Mouse (Mus musculus): ENCODE measurements at regions not wholly inside any gene's neighbourhood (a gene's known extent, or its start where the extent isn't known, plus 50 kb on each side); places are given as distances from the start of the nearest gene placed in this dataset.

GRCm38 (mm10) chr15:85663757-85664431 lies 70.9 kb upstream of the Ppara start:
- H3K27me3 ChIP-seq (ENCODE audit: control insufficient read depth, insufficient read depth, low read length) = peaks cover 28% of the 10 kb centered on the region
- 75% methylated on average over 17 of the region's 17 CpGs for WGBS (ENCODE audit: insufficient replicate concordance)
- ATAC-seq (ENCODE audit: insufficient read depth) (no peak), DNase-seq (ENCODE audit: low read depth in 3 of 3, low spot score in 3 of 3) (no peak)
- H3K27ac ChIP-seq = no peak overlapping the region
- no peak overlapping the region for H3K4me2 ChIP-seq (ENCODE audit: low read depth)
- H3K9ac ChIP-seq (replicated peaks) = no peak overlapping the region
- no peaks in the 10 kb centered on the region for H3K36me3 ChIP-seq (replicated peaks; ENCODE audit: control insufficient read depth, insufficient read depth, low read depth)
- H3K9me3 ChIP-seq (ENCODE audit: control insufficient read depth, low read length) = no peaks in the 10 kb centered on the region
- no peak overlapping the region for H3K4me3 ChIP-seq (ENCODE audit: insufficient read depth in 1 of 2, low read depth in 2 of 2, low read length in 2 of 2)
- TF ChIP-seq EP300 (IDR thresholded peaks at IDR 0.05; ENCODE audit: low read depth) (no peak), CTCF (IDR thresholded peaks at IDR 0.05; ENCODE audit: low read depth) (no peak)
- H3K4me1 ChIP-seq (replicated peaks; ENCODE audit: control insufficient read depth in 2 of 2, insufficient read depth in 2 of 2, low read length in 1 of 2) = no peaks in the 10 kb centered on the region

- Histone ChIP-seq H3K36me3 (replicated peaks; ENCODE audit: control insufficient read depth, insufficient read depth, low read depth) (no peaks in the 10 kb centered on the region), H3K27me3 (ENCODE audit: control insufficient read depth, insufficient read depth, low read length) (peaks cover 32% of the 10 kb centered on the region), H3K4me3 (ENCODE audit: insufficient read depth in 1 of 2, low read depth in 2 of 2, low read length in 2 of 2) (no peak overlapping the region), H3K4me1 (replicated peaks; ENCODE audit: control insufficient read depth in 2 of 2, insufficient read depth in 2 of 2, low read length in 1 of 2) (no peaks in the 10 kb centered on the region), H3K4me2 (ENCODE audit: low read depth) (no peak overlapping the region), H3K9ac (replicated peaks) (no peak overlapping the region), H3K27ac (no peak overlapping the region), H3K9me3 (ENCODE audit: control insufficient read depth, low read length) (no peaks in the 10 kb centered on the region)
- TF ChIP-seq EP300 (IDR thresholded peaks at IDR 0.05; ENCODE audit: low read depth) (no peak), CTCF (IDR thresholded peaks at IDR 0.05; ENCODE audit: low read depth) (no peak)
- no peak for ATAC-seq (ENCODE audit: insufficient read depth)
- 72% methylated on average over 10 of the region's 10 CpGs for WGBS (ENCODE audit: insufficient replicate concordance)
- DNase-seq (ENCODE audit: low read depth in 3 of 3, low spot score in 3 of 3) = no peak
These were observed 70.4 kb upstream of the Ppara start for GRCm38 (mm10) chr15:85664432-85664828.

GRCm38 (mm10) chr15:85665181-85665821 lies 69.5 kb upstream of the Ppara start:
- DNase-seq (ENCODE audit: low read depth in 3 of 3, low spot score in 3 of 3) (no peak), ATAC-seq (ENCODE audit: insufficient read depth) (no peak)
- 58% methylated on average over 12 of the region's 12 CpGs for WGBS (ENCODE audit: insufficient replicate concordance)
- Histone ChIP-seq H3K36me3 (replicated peaks; ENCODE audit: control insufficient read depth, insufficient read depth, low read depth) (no peaks in the 10 kb centered on the region), H3K4me2 (ENCODE audit: low read depth) (no peak overlapping the region), H3K9me3 (ENCODE audit: control insufficient read depth, low read length) (no peaks in the 10 kb centered on the region), H3K9ac (replicated peaks) (no peak overlapping the region), H3K4me3 (ENCODE audit: insufficient read depth in 1 of 2, low read depth in 2 of 2, low read length in 2 of 2) (no peak overlapping the region), H3K4me1 (replicated peaks; ENCODE audit: control insufficient read depth in 2 of 2, insufficient read depth in 2 of 2, low read length in 1 of 2) (no peaks in the 10 kb centered on the region), H3K27ac (no peak overlapping the region), H3K27me3 (ENCODE audit: control insufficient read depth, insufficient read depth, low read length) (peaks cover 36% of the 10 kb centered on the region)
- no peak for TF ChIP-seq EP300 (IDR thresholded peaks at IDR 0.05; ENCODE audit: low read depth)
- no peak for TF ChIP-seq CTCF (IDR thresholded peaks at IDR 0.05; ENCODE audit: low read depth)

- Histone ChIP-seq H3K9me3 (ENCODE audit: control insufficient read depth, low read length) (no peaks in the 10 kb centered on the region), H3K4me1 (replicated peaks; ENCODE audit: control insufficient read depth in 2 of 2, insufficient read depth in 2 of 2, low read length in 1 of 2) (no peaks in the 10 kb centered on the region), H3K4me2 (ENCODE audit: low read depth) (no peak overlapping the region), H3K27me3 (ENCODE audit: control insufficient read depth, insufficient read depth, low read length) (peaks cover 40% of the 10 kb centered on the region), H3K4me3 (ENCODE audit: insufficient read depth in 1 of 2, low read depth in 2 of 2, low read length in 2 of 2) (no peak overlapping the region), H3K36me3 (replicated peaks; ENCODE audit: control insufficient read depth, insufficient read depth, low read depth) (no peaks in the 10 kb centered on the region), H3K9ac (replicated peaks) (no peak overlapping the region), H3K27ac (no peak overlapping the region)
- no peak for DNase-seq (ENCODE audit: low read depth in 3 of 3, low spot score in 3 of 3)
- WGBS (ENCODE audit: insufficient replicate concordance) = 49% methylated on average over 9 of the region's 9 CpGs
- ATAC-seq (ENCODE audit: insufficient read depth) = no peak
- TF ChIP-seq CTCF (IDR thresholded peaks at IDR 0.05; ENCODE audit: low read depth) (no peak), EP300 (IDR thresholded peaks at IDR 0.05; ENCODE audit: low read depth) (no peak)
These were observed 68.3 kb upstream of the Ppara start for GRCm38 (mm10) chr15:85666496-85666895.

- Histone ChIP-seq H3K36me3 (replicated peaks; ENCODE audit: control insufficient read depth, insufficient read depth, low read depth) (no peaks in the 10 kb centered on the region), H3K4me3 (ENCODE audit: insufficient read depth in 1 of 2, low read depth in 2 of 2, low read length in 2 of 2) (no peak overlapping the region), H3K27ac (no peak overlapping the region), H3K9ac (replicated peaks) (no peak overlapping the region), H3K4me1 (replicated peaks; ENCODE audit: control insufficient read depth in 2 of 2, insufficient read depth in 2 of 2, low read length in 1 of 2) (no peaks in the 10 kb centered on the region), H3K27me3 (ENCODE audit: control insufficient read depth, insufficient read depth, low read length) (peaks cover 46% of the 10 kb centered on the region), H3K4me2 (ENCODE audit: low read depth) (no peak overlapping the region), H3K9me3 (ENCODE audit: control insufficient read depth, low read length) (no peaks in the 10 kb centered on the region)
- 55% methylated on average over 12 of the region's 12 CpGs for WGBS (ENCODE audit: insufficient replicate concordance)
- TF ChIP-seq EP300 (IDR thresholded peaks at IDR 0.05; ENCODE audit: low read depth) = no peak
- TF ChIP-seq CTCF (IDR thresholded peaks at IDR 0.05; ENCODE audit: low read depth) = no peak
- DNase-seq (ENCODE audit: low read depth in 3 of 3, low spot score in 3 of 3) = no peak
- ATAC-seq (ENCODE audit: insufficient read depth) = no peak
These were observed 67.4 kb upstream of the Ppara start for GRCm38 (mm10) chr15:85667381-85667791.

Measured in liver, embryonic 14.5 days (tissue).